Mouse (Mus musculus): ENCODE data around the gene Bub1. TPM values are rescaled to one million over a fixed set of nuclear protein-coding genes. Genes with fewer than 3 reads are reported as not detected.

Gene Bub1
- polyA plus RNA-seq, 1 experiment from 2014 or later: 7.8 TPM

- Histone ChIP-seq H3K4me3 (ENCODE audit: low read length) (peak within 1 kb of the TSS; percentile 74), H3K27me3 (replicated peaks; ENCODE audit: control insufficient read depth, insufficient read depth, low read length) (no peaks in the 10 kb centered on the region), H3K36me3 (ENCODE audit: control insufficient read depth, insufficient read depth, low read length) (no peaks in the 10 kb centered on the region), H3K9ac (ENCODE audit: low read depth, low read length) (peak within 1 kb of the TSS; percentile 74), H3K4me2 (ENCODE audit: low read length) (peak within 1 kb of the TSS; percentile 78), H3K4me1 (ENCODE audit: control insufficient read depth, insufficient read depth, low read depth, low read length) (peaks cover 21% of the 10 kb centered on the region), H3K27ac (ENCODE audit: low read depth, low read length) (peak within 1 kb of the TSS; percentile 65), H3K9me3 (ENCODE audit: control insufficient read depth, low read length) (no peaks in the 10 kb centered on the region)
- WGBS: under 1% methylated on average over 40 of the region's 40 CpGs
- ATAC-seq: peak; percentile 79
Observed at GRCm38 (mm10) chr2:127788440-127789116, 43.1 kb downstream of the Bub1 start, which contains the start of gene Nphp1. Gene Nphp1, minus strand, starts transcription at chr2:127788897.

- 91% methylated on average over 5 of the region's 5 CpGs for WGBS
- H3K36me3 ChIP-seq (ENCODE audit: control insufficient read depth, insufficient read depth, low read length): no peaks in the 10 kb centered on the region
- no peak overlapping the region for H3K4me3 ChIP-seq (ENCODE audit: low read length)
- no peaks in the 10 kb centered on the region for H3K27me3 ChIP-seq (replicated peaks; ENCODE audit: control insufficient read depth, insufficient read depth, low read length)
- no peak overlapping the region for H3K9ac ChIP-seq (ENCODE audit: low read depth, low read length)
- H3K4me1 ChIP-seq (ENCODE audit: control insufficient read depth, insufficient read depth, low read depth, low read length): peaks cover 21% of the 10 kb centered on the region
- H3K27ac ChIP-seq (ENCODE audit: low read depth, low read length): no peak overlapping the region
- no peak overlapping the region for H3K4me2 ChIP-seq (ENCODE audit: low read length)
- ATAC-seq: no peak
- no peaks in the 10 kb centered on the region for H3K9me3 ChIP-seq (ENCODE audit: control insufficient read depth, low read length)
Observed at GRCm38 (mm10) chr2:127787226-127787625, 44.4 kb downstream of the Bub1 start.

- Histone ChIP-seq H3K4me1 (ENCODE audit: control insufficient read depth, insufficient read depth, low read depth, low read length) (peaks cover 2% of the 10 kb centered on the region; the same call in 1 of the 2 replicates), H3K27ac (ENCODE audit: low read depth, low read length) (no peak overlapping the region), H3K27me3 (replicated peaks; ENCODE audit: control insufficient read depth, insufficient read depth, low read length) (no peaks in the 10 kb centered on the region), H3K4me2 (ENCODE audit: low read length) (no peak overlapping the region), H3K9me3 (ENCODE audit: control insufficient read depth, low read length) (no peaks in the 10 kb centered on the region), H3K36me3 (ENCODE audit: control insufficient read depth, insufficient read depth, low read length) (no peaks in the 10 kb centered on the region), H3K9ac (ENCODE audit: low read depth, low read length) (no peak overlapping the region), H3K4me3 (ENCODE audit: low read length) (no peak overlapping the region)
- no peak for ATAC-seq
- WGBS: 92% methylated on average over 5 of the region's 5 CpGs
Observed at GRCm38 (mm10) chr2:127778451-127778850, 53.2 kb downstream of the Bub1 start.

- Histone ChIP-seq H3K4me1 (ENCODE audit: control insufficient read depth, insufficient read depth, low read depth, low read length) (peaks cover 2% of the 10 kb centered on the region; the same call in 1 of the 2 replicates), H3K36me3 (ENCODE audit: control insufficient read depth, insufficient read depth, low read length) (peaks cover 7% of the 10 kb centered on the region; the same call in 1 of the 2 replicates), H3K27ac (ENCODE audit: low read depth, low read length) (no peak overlapping the region), H3K9ac (ENCODE audit: low read depth, low read length) (no peak overlapping the region), H3K27me3 (replicated peaks; ENCODE audit: control insufficient read depth, insufficient read depth, low read length) (no peaks in the 10 kb centered on the region), H3K4me3 (ENCODE audit: low read length) (no peak overlapping the region), H3K4me2 (ENCODE audit: low read length) (no peak overlapping the region), H3K9me3 (ENCODE audit: control insufficient read depth, low read length) (no peaks in the 10 kb centered on the region)
- 73% methylated on average over 3 of the region's 3 CpGs for WGBS
- ATAC-seq: no peak
Observed at GRCm38 (mm10) chr2:127775013-127775412, 56.7 kb downstream of the Bub1 start.

GRCm38 (mm10) chr2:127774578-127774941 is 57.1 kb downstream of the Bub1 start:
- Histone ChIP-seq H3K4me3 (ENCODE audit: low read length) (no peak overlapping the region), H3K27ac (ENCODE audit: low read depth, low read length) (no peak overlapping the region), H3K36me3 (ENCODE audit: control insufficient read depth, insufficient read depth, low read length) (peaks cover 7% of the 10 kb centered on the region; the same call in 1 of the 2 replicates), H3K4me1 (ENCODE audit: control insufficient read depth, insufficient read depth, low read depth, low read length) (peaks cover 2% of the 10 kb centered on the region; the same call in 1 of the 2 replicates), H3K27me3 (replicated peaks; ENCODE audit: control insufficient read depth, insufficient read depth, low read length) (no peaks in the 10 kb centered on the region), H3K9ac (ENCODE audit: low read depth, low read length) (no peak overlapping the region), H3K4me2 (ENCODE audit: low read length) (no peak overlapping the region), H3K9me3 (ENCODE audit: control insufficient read depth, low read length) (no peaks in the 10 kb centered on the region)
- 21% methylated on average over 1 of the region's 1 CpGs for WGBS
- no peak for ATAC-seq

- Histone ChIP-seq H3K9me3 (ENCODE audit: control insufficient read depth, low read length) (no peaks in the 10 kb centered on the region), H3K27me3 (replicated peaks; ENCODE audit: control insufficient read depth, insufficient read depth, low read length) (no peaks in the 10 kb centered on the region), H3K4me3 (ENCODE audit: low read length) (no peak overlapping the region), H3K27ac (ENCODE audit: low read depth, low read length) (peak overlapping the region; percentile 39; the same call in 1 of the 2 replicates), H3K36me3 (ENCODE audit: control insufficient read depth, insufficient read depth, low read length) (peaks cover 7% of the 10 kb centered on the region; the same call in 1 of the 2 replicates), H3K9ac (ENCODE audit: low read depth, low read length) (no peak overlapping the region; the same call in 1 of the 2 replicates), H3K4me1 (ENCODE audit: control insufficient read depth, insufficient read depth, low read depth, low read length) (peaks cover 2% of the 10 kb centered on the region; the same call in 1 of the 2 replicates), H3K4me2 (ENCODE audit: low read length) (no peak overlapping the region)
- 55% methylated on average over 15 of the region's 15 CpGs for WGBS
- peak; percentile 52 for ATAC-seq
Observed at GRCm38 (mm10) chr2:127773938-127774577, 57.6 kb downstream of the Bub1 start.

- no peak for ATAC-seq
- H3K27me3 ChIP-seq (replicated peaks; ENCODE audit: control insufficient read depth, insufficient read depth, low read length): no peaks in the 10 kb centered on the region
- H3K4me3 ChIP-seq (ENCODE audit: low read length): no peak overlapping the region
- H3K9ac ChIP-seq (ENCODE audit: low read depth, low read length): no peak overlapping the region
- no peak overlapping the region for H3K27ac ChIP-seq (ENCODE audit: low read depth, low read length)
- no peaks in the 10 kb centered on the region for H3K4me1 ChIP-seq (ENCODE audit: control insufficient read depth, insufficient read depth, low read depth, low read length)
- H3K9me3 ChIP-seq (ENCODE audit: control insufficient read depth, low read length): no peaks in the 10 kb centered on the region
- H3K4me2 ChIP-seq (ENCODE audit: low read length): no peak overlapping the region
- H3K36me3 ChIP-seq (ENCODE audit: control insufficient read depth, insufficient read depth, low read length): peaks cover 2% of the 10 kb centered on the region; the same call in 1 of the 2 replicates
- 93% methylated on average over 5 of the region's 5 CpGs for WGBS
Observed at GRCm38 (mm10) chr2:127761587-127761986, 70.1 kb downstream of the Bub1 start.

GRCm38 (mm10) chr2:127760429-127761000 is 71.2 kb downstream of the Bub1 start:
- Histone ChIP-seq H3K27me3 (replicated peaks; ENCODE audit: control insufficient read depth, insufficient read depth, low read length) (no peaks in the 10 kb centered on the region), H3K27ac (ENCODE audit: low read depth, low read length) (no peak overlapping the region), H3K4me1 (ENCODE audit: control insufficient read depth, insufficient read depth, low read depth, low read length) (no peaks in the 10 kb centered on the region), H3K9me3 (ENCODE audit: control insufficient read depth, low read length) (no peaks in the 10 kb centered on the region), H3K4me2 (ENCODE audit: low read length) (no peak overlapping the region), H3K4me3 (ENCODE audit: low read length) (no peak overlapping the region), H3K9ac (ENCODE audit: low read depth, low read length) (no peak overlapping the region), H3K36me3 (ENCODE audit: control insufficient read depth, insufficient read depth, low read length) (peaks cover 2% of the 10 kb centered on the region; the same call in 1 of the 2 replicates)
- WGBS: 79% methylated on average over 10 of the region's 10 CpGs
- no peak for ATAC-seq

GRCm38 (mm10) chr2:127760014-127760413 is 71.7 kb downstream of the Bub1 start:
- no peak for ATAC-seq
- 94% methylated on average over 6 of the region's 6 CpGs for WGBS
- Histone ChIP-seq H3K9ac (ENCODE audit: low read depth, low read length) (no peak overlapping the region), H3K27me3 (replicated peaks; ENCODE audit: control insufficient read depth, insufficient read depth, low read length) (no peaks in the 10 kb centered on the region), H3K4me3 (ENCODE audit: low read length) (no peak overlapping the region), H3K9me3 (ENCODE audit: control insufficient read depth, low read length) (no peaks in the 10 kb centered on the region), H3K4me1 (ENCODE audit: control insufficient read depth, insufficient read depth, low read depth, low read length) (no peaks in the 10 kb centered on the region), H3K36me3 (ENCODE audit: control insufficient read depth, insufficient read depth, low read length) (peaks cover 2% of the 10 kb centered on the region; the same call in 1 of the 2 replicates), H3K27ac (ENCODE audit: low read depth, low read length) (no peak overlapping the region), H3K4me2 (ENCODE audit: low read length) (no peak overlapping the region)

Measured in hindbrain, embryonic 16.5 days (tissue).